Mouse (Mus musculus): ENCODE results near the gene Ccl26. TPM values are rescaled to one million over a fixed set of nuclear protein-coding genes. Genes with fewer than 3 reads are reported as not detected.

Ccl26 gene
- polyA plus RNA-seq, 2 experiments: not detected

GRCm38 (mm10) chr5:135589996-135590784 lies 26.8 kb upstream of the Ccl26 start:
- no peak for DNase-seq (ENCODE audit: low read depth in 3 of 3, low spot score in 3 of 3)
- no peak for ATAC-seq (ENCODE audit: insufficient read depth)
- Histone ChIP-seq H3K27me3 (ENCODE audit: control insufficient read depth, insufficient read depth, low read length) (no peaks in the 10 kb centered on the region), H3K9ac (replicated peaks) (no peak overlapping the region), H3K9me3 (ENCODE audit: control insufficient read depth, low read length) (no peaks in the 10 kb centered on the region), H3K27ac (no peak overlapping the region), H3K36me3 (replicated peaks; ENCODE audit: control insufficient read depth, insufficient read depth, low read depth) (no peaks in the 10 kb centered on the region), H3K4me1 (replicated peaks; ENCODE audit: control insufficient read depth in 2 of 2, insufficient read depth in 2 of 2, low read length in 1 of 2) (no peaks in the 10 kb centered on the region), H3K4me3 (ENCODE audit: insufficient read depth in 1 of 2, low read depth in 2 of 2, low read length in 2 of 2) (no peak overlapping the region), H3K4me2 (ENCODE audit: low read depth) (no peak overlapping the region)
- 54% methylated on average over 12 of the region's 12 CpGs for WGBS (ENCODE audit: insufficient replicate concordance)
- TF ChIP-seq CTCF (IDR thresholded peaks at IDR 0.05; ENCODE audit: low read depth) (no peak), EP300 (IDR thresholded peaks at IDR 0.05; ENCODE audit: low read depth) (no peak)

- ATAC-seq (ENCODE audit: insufficient read depth): no peak
- DNase-seq (ENCODE audit: low read depth in 3 of 3, low spot score in 3 of 3): no peak
- H3K36me3 ChIP-seq (replicated peaks; ENCODE audit: control insufficient read depth, insufficient read depth, low read depth): no peaks in the 10 kb centered on the region
- no peaks in the 10 kb centered on the region for H3K27me3 ChIP-seq (ENCODE audit: control insufficient read depth, insufficient read depth, low read length)
- H3K9ac ChIP-seq (replicated peaks): no peak overlapping the region
- no peak overlapping the region for H3K4me2 ChIP-seq (ENCODE audit: low read depth)
- no peak overlapping the region for H3K27ac ChIP-seq
- no peak for TF ChIP-seq EP300 (IDR thresholded peaks at IDR 0.05; ENCODE audit: low read depth)
- no peak for TF ChIP-seq CTCF (IDR thresholded peaks at IDR 0.05; ENCODE audit: low read depth)
- WGBS (ENCODE audit: insufficient replicate concordance): 69% methylated on average over 4 of the region's 4 CpGs
- H3K4me3 ChIP-seq (ENCODE audit: insufficient read depth in 1 of 2, low read depth in 2 of 2, low read length in 2 of 2): no peak overlapping the region
- H3K9me3 ChIP-seq (ENCODE audit: control insufficient read depth, low read length): no peaks in the 10 kb centered on the region
- no peaks in the 10 kb centered on the region for H3K4me1 ChIP-seq (replicated peaks; ENCODE audit: control insufficient read depth in 2 of 2, insufficient read depth in 2 of 2, low read length in 1 of 2)
Measured at GRCm38 (mm10) chr5:135587764-135588163, 24.4 kb upstream of the Ccl26 start.

- Histone ChIP-seq H3K9me3 (ENCODE audit: control insufficient read depth, low read length) (no peaks in the 10 kb centered on the region), H3K27me3 (ENCODE audit: control insufficient read depth, insufficient read depth, low read length) (no peaks in the 10 kb centered on the region), H3K4me2 (ENCODE audit: low read depth) (no peak overlapping the region), H3K9ac (replicated peaks) (no peak overlapping the region), H3K27ac (no peak overlapping the region), H3K4me1 (replicated peaks; ENCODE audit: control insufficient read depth in 2 of 2, insufficient read depth in 2 of 2, low read length in 1 of 2) (no peaks in the 10 kb centered on the region), H3K36me3 (replicated peaks; ENCODE audit: control insufficient read depth, insufficient read depth, low read depth) (no peaks in the 10 kb centered on the region), H3K4me3 (ENCODE audit: insufficient read depth in 1 of 2, low read depth in 2 of 2, low read length in 2 of 2) (no peak overlapping the region)
- WGBS (ENCODE audit: insufficient replicate concordance): 62% methylated on average over 8 of the region's 8 CpGs
- TF ChIP-seq EP300 (IDR thresholded peaks at IDR 0.05; ENCODE audit: low read depth) (no peak), CTCF (IDR thresholded peaks at IDR 0.05; ENCODE audit: low read depth) (no peak)
- no peak for DNase-seq (ENCODE audit: low read depth in 3 of 3, low spot score in 3 of 3)
- ATAC-seq (ENCODE audit: insufficient read depth): no peak
Measured at GRCm38 (mm10) chr5:135585691-135586090, 22.3 kb upstream of the Ccl26 start.

- no peak overlapping the region for H3K4me3 ChIP-seq (ENCODE audit: insufficient read depth in 1 of 2, low read depth in 2 of 2, low read length in 2 of 2)
- H3K36me3 ChIP-seq (replicated peaks; ENCODE audit: control insufficient read depth, insufficient read depth, low read depth): no peaks in the 10 kb centered on the region
- no peaks in the 10 kb centered on the region for H3K9me3 ChIP-seq (ENCODE audit: control insufficient read depth, low read length)
- no peak overlapping the region for H3K4me2 ChIP-seq (ENCODE audit: low read depth)
- no peak overlapping the region for H3K27ac ChIP-seq
- no peaks in the 10 kb centered on the region for H3K27me3 ChIP-seq (ENCODE audit: control insufficient read depth, insufficient read depth, low read length)
- no peak overlapping the region for H3K9ac ChIP-seq (replicated peaks)
- no peaks in the 10 kb centered on the region for H3K4me1 ChIP-seq (replicated peaks; ENCODE audit: control insufficient read depth in 2 of 2, insufficient read depth in 2 of 2, low read length in 1 of 2)
- no peak for DNase-seq (ENCODE audit: low read depth in 3 of 3, low spot score in 3 of 3)
- TF ChIP-seq EP300 (IDR thresholded peaks at IDR 0.05; ENCODE audit: low read depth) (no peak), CTCF (IDR thresholded peaks at IDR 0.05; ENCODE audit: low read depth) (no peak)
- ATAC-seq (ENCODE audit: insufficient read depth): no peak
- 68% methylated on average over 4 of the region's 4 CpGs for WGBS (ENCODE audit: insufficient replicate concordance)
Measured at GRCm38 (mm10) chr5:135582330-135582729, 19.0 kb upstream of the Ccl26 start.

- DNase-seq (ENCODE audit: low read depth in 3 of 3, low spot score in 3 of 3): no peak
- TF ChIP-seq CTCF (IDR thresholded peaks at IDR 0.05; ENCODE audit: low read depth): no peak
- no peak for TF ChIP-seq EP300 (IDR thresholded peaks at IDR 0.05; ENCODE audit: low read depth)
Measured at GRCm38 (mm10) chr5:135579331-135579751, 16.0 kb upstream of the Ccl26 start.

More at GRCm38 (mm10) chr5:135579331-135579751, 16.0 kb upstream of the Ccl26 start:
- Histone ChIP-seq H3K36me3 (replicated peaks; ENCODE audit: control insufficient read depth, insufficient read depth, low read depth) (no peaks in the 10 kb centered on the region), H3K9ac (replicated peaks) (no peak overlapping the region), H3K27ac (no peak overlapping the region), H3K4me1 (replicated peaks; ENCODE audit: control insufficient read depth in 2 of 2, insufficient read depth in 2 of 2, low read length in 1 of 2) (no peaks in the 10 kb centered on the region), H3K4me3 (ENCODE audit: insufficient read depth in 1 of 2, low read depth in 2 of 2, low read length in 2 of 2) (no peak overlapping the region), H3K4me2 (ENCODE audit: low read depth) (no peak overlapping the region), H3K27me3 (ENCODE audit: control insufficient read depth, insufficient read depth, low read length) (no peaks in the 10 kb centered on the region), H3K9me3 (ENCODE audit: control insufficient read depth, low read length) (no peaks in the 10 kb centered on the region)
- WGBS (ENCODE audit: insufficient replicate concordance): 71% methylated on average over 10 of the region's 10 CpGs
- ATAC-seq (ENCODE audit: insufficient read depth): no peak

Data from liver, embryonic 14.5 days (tissue).